Mouse (Mus musculus) CD4-positive helper T cell, adult 2 months (primary cell): ENCODE measurements around the gene Cmtm6.

Source experiments
- DNase-seq: peaks from one replicate; pipeline ENCODE4 v3.0.0-alpha.2; 2012; ENCODE audit warnings: low read depth, missing footprints, low spot score

The Cmtm6 gene

GRCm38 (mm10) chr9:114797329-114798004, 66.6 kb downstream of the Cmtm6 start:
- DNase-seq, result peak; percentile 64

- no peak for DNase-seq
These were observed 67.9 kb downstream of the Cmtm6 start for GRCm38 (mm10) chr9:114798845-114799244.
